Mouse (Mus musculus) neural tube, embryonic 12.5 days (tissue): ENCODE results near the gene Trnau1ap. TPM values are rescaled to one million over a fixed set of nuclear protein-coding genes. Genes with fewer than 3 reads are reported as not detected.

Source experiments
- ATAC-seq: fragments of 200-750 bp; cut with Nextera tagmentation; 2 replicates; pipeline ENCODE4 v1.8.0; 2017; ENCODE audit warnings: low read depth, mild to moderate bottlenecking, moderate TSS enrichment, moderate library complexity; ENCODE audit not compliant: low FRiP score
- H3K27ac ChIP-seq: fragments of 300-500 bp; sonication (generic); 2 replicates; pipeline ENCODE4 v1.5.1; 2016
- H3K27me3 ChIP-seq: fragments of 300-500 bp; sonication (generic); replicated peaks from 2 replicates; pipeline ENCODE4 v1.6.1; 2016; ENCODE audit warnings: mild to moderate bottlenecking
- H3K36me3 ChIP-seq: fragments of 300-500 bp; sonication (generic); 2 replicates; pipeline ENCODE4 v1.6.1; 2016; ENCODE audit warnings: mild to moderate bottlenecking
- H3K4me1 ChIP-seq: fragments of 300-500 bp; sonication (generic); 2 replicates; pipeline ENCODE4 v1.6.1; 2016
- H3K4me2 ChIP-seq: fragments of 300-500 bp; sonication (generic); replicated peaks from 2 replicates; pipeline ENCODE4 v1.6.1; 2016; ENCODE audit warnings: mild to moderate bottlenecking
- H3K4me3 ChIP-seq: fragments of 300-500 bp; sonication (generic); 2 replicates; pipeline ENCODE4 v1.5.1; 2016
- H3K9ac ChIP-seq: fragments of 300-500 bp; sonication (generic); 2 replicates; pipeline ENCODE4 v1.6.1; 2016; ENCODE audit warnings: mild to moderate bottlenecking
- H3K9me3 ChIP-seq: fragments of 300-500 bp; sonication (generic); 2 replicates; pipeline ENCODE4 v1.6.1; 2016; ENCODE audit warnings: mild to moderate bottlenecking
- WGBS: fragments of 180-500 bp; shearing (Covaris S2); methylation state at CpG from one replicate; pipeline ENCODE4 v1.1.7; 2016; 5-methylcytosine and 5-hydroxymethylcytosine counted together
- polyA plus RNA-seq: library from polyadenylated mRNA; unstranded; fragments of >200 nt; fragmentation: Nextera tagmentation; extraction: Ambion mirVana; gene quantifications from 2 replicates; pipeline ENCODE4 v1.2.1, GENCODE M21; 2016

Gene Trnau1ap
- polyA plus RNA-seq, 1 experiment from 2014 or later, result 77.1 TPM

DNA sequence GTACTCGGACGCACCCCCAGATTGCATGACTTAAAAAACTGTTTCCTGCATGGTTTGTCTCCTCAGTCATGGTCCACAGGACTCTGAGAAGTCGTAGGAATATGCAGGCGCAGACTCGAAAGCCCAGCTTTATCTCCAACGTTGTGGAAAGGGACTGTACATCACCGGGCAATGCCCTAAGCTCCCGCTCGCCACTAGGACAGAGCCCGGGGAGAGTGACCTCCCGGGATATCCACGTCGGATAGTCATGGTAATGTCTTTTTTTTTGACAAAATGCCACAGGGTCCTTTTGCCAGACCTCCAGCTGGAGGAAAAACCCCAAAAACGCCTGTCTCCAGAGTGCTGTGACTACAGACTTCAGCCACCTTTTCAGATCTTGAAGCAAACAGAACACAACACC lies 23.4 kb upstream of the Trnau1ap start:
- Histone ChIP-seq H3K9me3 (no peaks in the 10 kb centered on the region), H3K27ac (0 out of 2 replicates have a peak overlapping the region, but pooled peaks have one; percentile 80), H3K27me3 (no peaks in the 10 kb centered on the region), H3K4me3 (peak overlapping the region; percentile 78), H3K36me3 (peaks cover 17% of the 10 kb centered on the region), H3K9ac (peak overlapping the region; percentile 82), H3K4me2 (peak overlapping the region; percentile 86), H3K4me1 (peaks cover 9% of the 10 kb centered on the region; the same call in 1 of the 2 replicates)
- no peak for ATAC-seq
- WGBS, result under 1% methylated on average over 14 of the region's 14 CpGs

DNA sequence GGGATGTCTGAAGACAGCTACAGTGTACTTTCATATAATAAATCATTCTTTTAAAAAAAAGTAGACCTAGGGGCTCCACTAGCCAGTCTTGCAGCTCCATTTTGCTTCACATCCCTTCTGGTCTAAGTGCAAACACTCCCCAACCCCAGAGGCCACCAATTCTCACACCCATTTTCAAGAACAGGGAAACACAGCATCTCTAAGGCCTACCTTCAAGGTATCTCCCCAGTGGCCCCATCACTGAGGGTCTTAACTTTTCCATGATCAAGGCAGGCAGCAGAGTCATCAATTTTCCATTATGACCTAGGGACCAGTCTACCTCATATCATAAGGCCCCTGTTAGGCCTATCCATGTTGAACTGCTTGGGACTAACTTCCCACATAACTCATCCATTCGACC lies 22.1 kb upstream of the Trnau1ap start:
- H3K4me3 ChIP-seq, result no peak overlapping the region
- peaks cover 5% of the 10 kb centered on the region; the same call in 1 of the 2 replicates for H3K36me3 ChIP-seq
- no peak for ATAC-seq
- peaks cover 9% of the 10 kb centered on the region; the same call in 1 of the 2 replicates for H3K4me1 ChIP-seq
- H3K27me3 ChIP-seq, result no peaks in the 10 kb centered on the region
- H3K9ac ChIP-seq, result no peak overlapping the region
- no peaks in the 10 kb centered on the region for H3K9me3 ChIP-seq
- H3K27ac ChIP-seq, result no peak overlapping the region
- WGBS, result 50% methylated on average over 1 of the region's 1 CpGs
- peak overlapping the region; percentile 86 for H3K4me2 ChIP-seq

DNA sequence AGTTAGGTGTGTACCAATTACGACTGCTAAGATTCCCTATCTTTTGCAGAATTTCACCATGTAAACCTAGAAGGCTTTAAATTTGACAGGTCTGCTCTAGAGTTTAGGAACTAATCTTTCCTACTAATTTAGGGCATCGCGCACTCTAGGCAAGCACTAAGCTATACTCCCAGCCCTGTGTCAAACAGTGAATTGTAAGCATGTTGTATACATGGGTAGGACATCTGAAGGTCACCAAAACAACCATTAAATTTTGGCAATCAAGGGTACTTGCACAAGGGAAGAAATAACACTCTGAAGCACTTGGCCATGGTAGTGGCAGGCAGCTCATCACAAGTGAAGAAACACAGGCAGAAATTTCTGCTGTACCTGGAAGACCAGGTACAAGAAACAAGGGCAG lies 21.5 kb upstream of the Trnau1ap start:
- Histone ChIP-seq H3K4me2 (no peak overlapping the region), H3K36me3 (no peaks in the 10 kb centered on the region), H3K4me3 (no peak overlapping the region), H3K27me3 (no peaks in the 10 kb centered on the region), H3K27ac (no peak overlapping the region), H3K9me3 (no peaks in the 10 kb centered on the region), H3K9ac (no peak overlapping the region), H3K4me1 (peaks cover 9% of the 10 kb centered on the region; the same call in 1 of the 2 replicates)
- no peak for ATAC-seq
- WGBS, result 60% methylated on average over 3 of the region's 3 CpGs

DNA sequence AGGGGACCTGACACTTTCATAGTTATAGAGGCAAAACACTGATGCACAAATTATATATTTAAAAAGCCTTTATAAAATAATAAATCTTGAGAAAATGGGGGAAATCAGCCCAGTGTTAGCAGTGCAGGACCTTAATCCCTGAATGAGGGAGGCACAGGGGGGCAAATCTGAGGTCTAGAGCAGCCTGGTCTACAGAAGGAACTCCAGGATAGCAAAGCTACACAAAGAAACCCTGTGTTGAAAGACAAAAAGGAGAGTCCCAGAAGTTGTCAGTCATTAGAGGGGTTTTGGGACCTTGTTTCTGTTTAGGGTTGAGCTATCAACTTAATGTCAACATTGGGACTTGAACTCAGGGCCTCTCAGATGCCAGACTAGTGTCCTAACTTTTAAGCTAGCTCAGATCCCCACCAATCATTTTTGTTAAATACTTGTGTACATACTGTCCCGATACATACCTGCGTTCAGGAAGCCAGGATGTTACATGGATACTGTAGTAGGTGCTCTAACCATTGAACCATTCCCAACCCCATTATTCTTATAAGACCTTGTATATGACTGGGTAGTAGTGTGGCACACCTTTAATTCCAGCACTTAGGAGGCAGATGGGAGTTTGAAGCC lies 20.9 kb upstream of the Trnau1ap start:
- WGBS, result 40% methylated on average over 2 of the region's 2 CpGs
- Histone ChIP-seq H3K4me2 (no peak overlapping the region), H3K9me3 (no peaks in the 10 kb centered on the region), H3K9ac (no peak overlapping the region), H3K4me1 (peaks cover 9% of the 10 kb centered on the region; the same call in 1 of the 2 replicates), H3K27me3 (no peaks in the 10 kb centered on the region), H3K4me3 (no peak overlapping the region), H3K27ac (no peak overlapping the region), H3K36me3 (no peaks in the 10 kb centered on the region)
- no peak for ATAC-seq

DNA sequence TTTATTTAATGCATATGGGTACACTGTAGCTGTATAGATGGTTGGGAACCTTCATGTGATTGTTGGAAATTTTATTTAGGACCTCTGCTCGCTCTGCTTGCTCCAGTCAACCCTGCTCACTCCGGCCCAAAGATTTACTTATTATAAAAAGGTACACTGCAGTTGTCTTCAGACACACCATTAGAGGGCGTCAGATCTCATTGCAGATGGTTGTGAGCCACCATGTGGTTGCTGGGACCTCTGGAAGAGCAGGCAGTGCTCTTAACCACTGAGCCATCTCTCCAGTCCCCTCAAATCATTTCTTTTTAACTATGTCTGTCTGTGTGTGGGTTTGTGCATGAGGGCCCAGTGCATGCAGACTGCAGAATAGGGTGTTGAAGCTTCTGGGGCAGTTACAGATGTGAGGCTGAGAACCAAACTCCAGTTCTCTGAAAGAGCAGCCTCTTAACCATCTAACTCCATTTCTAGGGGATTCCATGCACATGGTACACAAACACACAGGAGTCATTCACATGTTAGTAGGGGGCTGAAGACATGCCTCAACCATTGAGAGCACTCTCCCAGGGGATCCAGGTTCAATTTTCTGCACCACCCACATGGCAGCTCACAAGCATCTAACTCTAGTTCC lies 20.3 kb upstream of the Trnau1ap start:
- Histone ChIP-seq H3K9me3 (no peaks in the 10 kb centered on the region), H3K9ac (no peak overlapping the region), H3K27ac (no peak overlapping the region), H3K4me2 (no peak overlapping the region), H3K27me3 (no peaks in the 10 kb centered on the region), H3K4me1 (peaks cover 14% of the 10 kb centered on the region), H3K36me3 (no peaks in the 10 kb centered on the region), H3K4me3 (no peak overlapping the region)
- WGBS, result 59% methylated on average over 3 of the region's 3 CpGs
- no peak for ATAC-seq

DNA sequence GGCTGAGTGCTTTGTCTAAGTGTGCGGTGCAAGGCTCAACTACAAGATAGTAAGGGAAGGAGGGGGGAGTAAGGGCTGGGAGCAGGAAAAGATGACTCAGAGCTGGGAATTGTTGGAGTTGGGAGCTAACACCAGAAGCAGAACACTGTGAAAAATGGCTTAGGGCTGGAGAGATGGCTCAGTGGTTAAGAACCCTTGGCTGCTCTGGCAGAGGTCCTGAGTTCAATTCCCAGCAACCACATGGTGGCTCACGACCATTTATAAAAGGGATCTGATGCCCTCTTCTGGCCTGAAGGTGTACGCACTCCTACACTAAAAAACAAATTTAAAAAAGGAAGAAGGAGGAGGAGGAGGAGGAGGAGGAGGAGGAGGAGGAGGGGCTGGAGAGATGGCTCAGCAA lies 17.3 kb upstream of the Trnau1ap start:
- H3K4me1 ChIP-seq, result peaks cover 21% of the 10 kb centered on the region
- no peak overlapping the region for H3K27ac ChIP-seq
- no peak for ATAC-seq
- no peaks in the 10 kb centered on the region for H3K9me3 ChIP-seq
- H3K36me3 ChIP-seq, result no peaks in the 10 kb centered on the region
- 66% methylated on average over 3 of the region's 3 CpGs for WGBS
- H3K4me3 ChIP-seq, result no peak overlapping the region
- H3K9ac ChIP-seq, result no peak overlapping the region
- no peaks in the 10 kb centered on the region for H3K27me3 ChIP-seq
- no peak overlapping the region for H3K4me2 ChIP-seq

DNA sequence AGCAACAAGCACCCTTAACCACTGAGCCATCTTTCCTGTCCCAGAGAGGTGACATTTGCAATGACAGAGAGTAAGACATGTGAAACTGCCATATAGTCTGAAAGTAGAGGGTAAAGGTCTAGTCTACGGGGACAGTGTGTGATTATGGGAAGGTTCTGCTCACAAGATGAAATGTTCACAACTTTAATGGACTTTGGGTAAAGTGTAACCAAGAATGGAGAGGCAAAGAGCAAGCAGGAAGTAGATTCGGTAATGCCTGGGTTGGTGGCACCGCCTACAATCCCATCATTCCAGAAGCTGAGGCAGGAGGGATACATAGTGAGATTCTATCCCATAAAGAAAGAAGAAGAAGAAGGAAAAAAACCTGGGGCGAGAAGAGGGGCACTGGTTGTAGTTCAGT lies 16.9 kb upstream of the Trnau1ap start:
- 84% methylated on average over 4 of the region's 4 CpGs for WGBS
- 0 out of 2 replicates have a peak, but pooled peaks cover 2% of the 10 kb centered on the region for H3K36me3 ChIP-seq
- ATAC-seq, result no peak

DNA sequence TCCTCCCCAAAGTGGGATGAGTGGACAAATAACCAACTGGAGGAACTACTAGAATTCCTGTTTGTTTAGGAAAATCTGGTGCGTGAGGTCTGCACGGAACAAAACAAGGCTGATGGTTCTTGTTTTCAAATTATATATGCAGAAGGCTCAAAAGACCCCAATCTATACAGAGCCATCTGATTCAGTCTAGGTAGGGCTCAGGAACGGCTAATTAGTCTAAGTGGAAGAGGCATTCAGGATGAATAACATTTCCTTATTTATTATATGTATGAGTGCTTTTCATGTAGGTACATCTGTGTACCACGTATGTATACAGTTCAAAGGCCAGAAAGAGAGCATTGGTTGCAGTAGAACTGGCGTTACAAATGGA lies 16.5 kb upstream of the Trnau1ap start:
- H3K36me3 ChIP-seq, result 0 out of 2 replicates have a peak, but pooled peaks cover 2% of the 10 kb centered on the region
- peaks cover 21% of the 10 kb centered on the region for H3K4me1 ChIP-seq
- H3K27me3 ChIP-seq, result no peaks in the 10 kb centered on the region
- peak; percentile 21; the same call in 1 of the 2 replicates for ATAC-seq
- H3K27ac ChIP-seq, result no peak overlapping the region
- H3K4me2 ChIP-seq, result no peak overlapping the region
- no peaks in the 10 kb centered on the region for H3K9me3 ChIP-seq
- H3K4me3 ChIP-seq, result no peak overlapping the region; the same call in 1 of the 2 replicates
- 51% methylated on average over 5 of the region's 5 CpGs for WGBS
- H3K9ac ChIP-seq, result no peak overlapping the region

More for the DNA sequence above, 16.9 kb upstream of the Trnau1ap start:
- Histone ChIP-seq H3K4me1 (peaks cover 21% of the 10 kb centered on the region), H3K4me2 (no peak overlapping the region), H3K9ac (no peak overlapping the region), H3K4me3 (no peak overlapping the region), H3K27ac (no peak overlapping the region), H3K27me3 (no peaks in the 10 kb centered on the region), H3K9me3 (no peaks in the 10 kb centered on the region)

DNA sequence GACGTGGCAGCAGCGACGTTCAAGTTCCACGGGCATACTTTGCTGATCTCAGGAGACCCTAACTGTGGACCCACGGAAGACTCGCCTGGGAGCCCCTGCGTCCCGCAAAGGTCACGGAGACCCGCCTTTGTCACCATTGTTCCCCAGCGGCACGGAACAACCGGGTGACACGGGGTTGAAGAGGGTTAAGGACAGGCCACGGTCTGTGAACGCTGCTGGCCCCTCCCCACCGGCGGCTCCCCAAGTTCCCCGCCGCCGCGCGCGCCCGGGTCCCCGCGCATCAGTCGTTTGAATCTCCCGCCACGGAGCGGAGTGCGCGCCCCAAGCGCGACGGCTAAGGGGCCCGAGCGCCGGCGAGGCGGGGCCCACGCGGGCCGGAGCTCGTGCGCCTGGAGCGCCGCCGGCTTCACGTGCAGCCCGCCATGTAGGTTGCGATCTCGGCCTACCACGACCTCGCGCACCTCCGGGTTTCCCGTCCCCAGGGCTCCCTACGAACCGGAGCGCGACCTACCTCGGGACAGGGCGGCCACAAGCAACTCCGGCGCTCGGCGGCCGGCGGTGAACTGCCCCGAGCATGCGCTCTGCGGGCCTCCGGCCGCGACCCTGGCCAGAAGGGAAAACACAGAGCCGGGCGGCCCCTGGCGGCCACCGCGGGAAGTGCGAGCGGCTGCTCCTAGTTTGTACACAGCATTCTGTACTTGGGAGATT lies 16.0 kb upstream of the Trnau1ap start:
- no peaks in the 10 kb centered on the region for H3K27me3 ChIP-seq
- H3K9me3 ChIP-seq, result no peaks in the 10 kb centered on the region
- 0 out of 2 replicates have a peak, but pooled peaks cover 2% of the 10 kb centered on the region for H3K36me3 ChIP-seq
- no peak overlapping the region for H3K27ac ChIP-seq
- peak; percentile 80 for ATAC-seq
- under 1% methylated on average over 83 of the region's 83 CpGs for WGBS
- H3K4me2 ChIP-seq, result peak overlapping the region; percentile 99
- peaks cover 21% of the 10 kb centered on the region for H3K4me1 ChIP-seq
- H3K4me3 ChIP-seq, result peak overlapping the region; percentile 84
- peak overlapping the region; percentile 87 for H3K9ac ChIP-seq

DNA sequence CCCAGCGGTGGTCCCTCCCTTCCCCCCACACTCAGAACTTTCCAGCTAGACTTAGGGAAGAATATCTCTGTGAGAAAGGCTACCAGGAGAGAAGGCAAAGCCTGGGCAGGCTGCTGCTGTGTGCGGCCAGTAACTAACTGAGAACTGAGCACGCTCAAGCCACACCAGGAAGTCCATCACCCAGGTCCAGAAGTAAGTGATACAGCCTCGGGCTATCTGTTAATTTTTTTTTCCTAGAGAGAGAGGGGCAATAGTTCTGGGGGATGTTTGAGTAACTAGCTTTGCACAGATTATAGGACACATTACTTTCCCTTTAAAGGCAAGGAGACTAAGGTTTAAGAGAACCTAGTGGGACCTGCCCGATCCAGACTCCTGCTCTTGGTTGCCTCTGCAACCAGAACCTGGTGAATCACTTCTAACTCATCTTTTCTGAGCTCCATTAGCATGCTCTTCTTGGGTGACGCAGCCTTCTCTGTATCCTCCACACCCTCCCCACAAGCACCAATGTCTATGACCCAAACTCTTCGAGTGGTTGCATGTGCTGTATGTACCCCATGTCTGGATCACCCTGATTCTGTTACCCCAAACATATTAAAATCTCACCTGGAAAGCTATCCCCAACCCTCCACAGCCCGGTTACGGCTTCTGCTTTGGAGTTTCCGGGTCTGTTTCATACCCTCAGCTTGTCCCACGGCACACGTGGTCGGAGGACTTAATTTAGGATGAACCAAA lies 15.2 kb upstream of the Trnau1ap start:
- H3K4me1 ChIP-seq, result peaks cover 21% of the 10 kb centered on the region
- peaks cover 5% of the 10 kb centered on the region for H3K36me3 ChIP-seq
- peak overlapping the region; percentile 87 for H3K9ac ChIP-seq
- H3K4me3 ChIP-seq, result peak overlapping the region; percentile 84
- 10% methylated on average over 13 of the region's 13 CpGs for WGBS
- no peak overlapping the region for H3K27ac ChIP-seq
- H3K9me3 ChIP-seq, result no peaks in the 10 kb centered on the region
- ATAC-seq, result 0 out of 2 replicates have a peak, but pooled peaks have one; percentile 8
- no peaks in the 10 kb centered on the region for H3K27me3 ChIP-seq
- peak overlapping the region; percentile 99 for H3K4me2 ChIP-seq

DNA sequence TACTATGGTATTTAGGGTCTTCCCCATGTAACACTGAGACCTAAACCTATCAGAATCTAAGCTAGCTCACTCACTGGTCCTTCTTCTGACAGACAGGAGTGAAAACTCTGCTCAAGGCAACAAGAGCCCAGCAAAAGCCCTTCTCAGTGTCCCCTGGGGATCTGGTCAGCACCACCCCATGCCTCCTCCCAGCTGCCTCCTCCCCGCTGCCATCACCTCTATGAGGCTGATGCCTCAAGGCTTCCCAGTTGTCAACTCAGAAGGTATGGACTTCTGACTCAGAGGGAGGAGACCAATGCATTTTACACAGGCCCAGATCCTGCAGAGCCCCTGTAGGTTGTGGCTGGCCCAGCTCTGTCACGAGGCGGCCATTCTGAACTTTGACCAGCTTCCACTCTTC lies 12.1 kb upstream of the Trnau1ap start:
- WGBS, result 81% methylated on average over 3 of the region's 3 CpGs
- Histone ChIP-seq H3K27ac (no peak overlapping the region), H3K4me1 (peaks cover 21% of the 10 kb centered on the region), H3K27me3 (no peaks in the 10 kb centered on the region), H3K4me3 (no peak overlapping the region), H3K9ac (no peak overlapping the region), H3K36me3 (peaks cover 34% of the 10 kb centered on the region), H3K9me3 (no peaks in the 10 kb centered on the region), H3K4me2 (no peak overlapping the region)
- no peak for ATAC-seq

DNA sequence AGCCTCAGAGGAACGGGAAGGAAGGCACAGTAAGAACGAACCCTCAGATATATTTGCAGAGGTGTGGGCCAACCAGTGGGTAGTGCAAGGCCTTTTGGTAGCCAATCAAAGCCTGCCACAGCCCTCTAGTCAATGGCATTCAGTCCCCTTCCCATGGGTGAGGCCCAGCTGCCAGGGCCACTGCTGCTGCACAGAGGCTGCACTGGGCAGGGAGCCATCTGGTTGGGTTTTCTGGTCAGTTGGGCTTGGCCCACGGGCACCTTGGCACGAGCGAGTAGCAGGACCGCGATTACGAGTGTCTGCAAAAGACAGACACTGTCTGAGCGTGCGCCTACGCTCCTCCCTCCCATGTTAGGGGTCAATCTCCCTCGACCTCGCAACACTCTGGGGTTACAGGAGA lies 9.6 kb upstream of the Trnau1ap start:
- no peak for ATAC-seq
- Histone ChIP-seq H3K27ac (no peak overlapping the region), H3K4me1 (peaks cover 9% of the 10 kb centered on the region), H3K27me3 (no peaks in the 10 kb centered on the region), H3K4me2 (no peak overlapping the region), H3K36me3 (peaks cover 58% of the 10 kb centered on the region), H3K9ac (no peak overlapping the region), H3K9me3 (no peaks in the 10 kb centered on the region), H3K4me3 (no peak overlapping the region)
- 93% methylated on average over 13 of the region's 13 CpGs for WGBS
